8 mouse cellular contexts compared by ENCODE assay signal in genomic region chr12:102129508-102130030, GRCm38 (mm10). TPM values are rescaled to one million over a fixed set of nuclear protein-coding genes. Genes with fewer than 3 reads are reported as not detected.
DNase-seq lines count a peak whose midpoint lies in the region; ATAC-seq and TF ChIP-seq lines count a peak whose summit lies in the region.

No protein-coding gene starts in this region.

- under 1% methylated on average over 14 of the region's 14 CpGs for WGBS in limb, embryonic 14.5 days
- WGBS in stomach, embryonic 14.5 days: 1% methylated on average over 14 of the region's 14 CpGs

- peak overlapping the region; percentile 56 for H3K9ac ChIP-seq in limb, embryonic 14.5 days (ENCODE audit: low read depth, low read length, severe bottlenecking)
- no peak overlapping the region for H3K9ac ChIP-seq in stomach, embryonic 14.5 days (replicated peaks; ENCODE audit: low read depth, low read length)

- H3K4me3 ChIP-seq in megakaryocyte, embryonic 14.5 days (replicated peaks): peak overlapping the region; percentile 91
- peak overlapping the region; percentile 55 for H3K4me3 ChIP-seq in limb, embryonic 14.5 days (replicated peaks; ENCODE audit: low read length)
- H3K4me3 ChIP-seq in stomach, embryonic 14.5 days (ENCODE audit: low read depth, low read length): peak overlapping the region; percentile 41

- TF ChIP-seq POLR2A in limb, embryonic 14.5 days (IDR thresholded peaks at IDR 0.05; ENCODE audit: borderline replicate concordance, extremely low read depth, insufficient read depth, insufficient read length): no peak

- 0 out of 2 replicates have a peak, but pooled peaks cover 6% of the 10 kb centered on the region for H3K9me3 ChIP-seq in megakaryocyte, embryonic 14.5 days
- no peaks in the 10 kb centered on the region for H3K9me3 ChIP-seq in limb, embryonic 14.5 days (ENCODE audit: control insufficient read depth, low read length)
- no peaks in the 10 kb centered on the region for H3K9me3 ChIP-seq in stomach, embryonic 14.5 days (ENCODE audit: control insufficient read depth, low read depth, low read length)

- peaks cover 84% of the 10 kb centered on the region for H3K27me3 ChIP-seq in megakaryocyte, embryonic 14.5 days (replicated peaks)
- peaks cover 46% of the 10 kb centered on the region for H3K27me3 ChIP-seq in limb, embryonic 14.5 days (ENCODE audit: control insufficient read depth, insufficient read depth, low read length)
- peaks cover 31% of the 10 kb centered on the region for H3K27me3 ChIP-seq in stomach, embryonic 14.5 days (ENCODE audit: control insufficient read depth, insufficient read depth, low read length)

- H3K27ac ChIP-seq in limb, embryonic 14.5 days (replicated peaks; ENCODE audit: low read depth, low read length): no peak overlapping the region
- no peak overlapping the region for H3K27ac ChIP-seq in stomach, embryonic 14.5 days (ENCODE audit: low read length)

- no peaks in the 10 kb centered on the region for H3K36me3 ChIP-seq in megakaryocyte, embryonic 14.5 days (replicated peaks; ENCODE audit: low read length)
- H3K36me3 ChIP-seq in limb, embryonic 14.5 days (ENCODE audit: control insufficient read depth, insufficient read depth, low read length): no peaks in the 10 kb centered on the region
- H3K36me3 ChIP-seq in stomach, embryonic 14.5 days (ENCODE audit: control insufficient read depth, insufficient read depth, low read length): no peaks in the 10 kb centered on the region

- H3K4me2 ChIP-seq in limb, embryonic 14.5 days (replicated peaks; ENCODE audit: low read depth, low read length, severe bottlenecking): peak overlapping the region; percentile 98
- H3K4me2 ChIP-seq in stomach, embryonic 14.5 days (replicated peaks; ENCODE audit: low read depth, low read length): peak overlapping the region; percentile 95

- DNase-seq in cerebellum, postnatal 10 days: peak; percentile 22 to 27
- DNase-seq in cerebellum, adult 8-10 months: no peak
- no peak for DNase-seq in limb, embryonic 14.5 days (ENCODE audit: low spot score)
- DNase-seq in retina, embryonic 14.5 days (ENCODE audit: low spot score): no peak
- DNase-seq in cerebellum, adult 11 months: no peak

- peaks cover 30% of the 10 kb centered on the region for H3K4me1 ChIP-seq in megakaryocyte, embryonic 14.5 days
- peaks cover 7% of the 10 kb centered on the region; the same call in 1 of the 2 replicates for H3K4me1 ChIP-seq in limb, embryonic 14.5 days (ENCODE audit: control insufficient read depth, insufficient read depth, low read length)
- peaks cover 8% of the 10 kb centered on the region; the same call in 1 of the 2 replicates for H3K4me1 ChIP-seq in stomach, embryonic 14.5 days (ENCODE audit: control insufficient read depth, insufficient read depth, low read length)

- no peak for ATAC-seq in megakaryocyte, adult 5-6 weeks (ENCODE audit: poor library complexity, severe bottlenecking)
- ATAC-seq in limb, embryonic 14.5 days (ENCODE audit: low FRiP score, low read depth): no peak
- no peak for ATAC-seq in stomach, embryonic 14.5 days (ENCODE audit: insufficient number of reproducible peaks, insufficient read depth, low FRiP score, low read depth)

RNA-seq across cellular contexts. Expression of gene Slc24a4, which starts 1.0 kb away (rescaled TPM):
- polyA plus RNA-seq in megakaryocyte, embryonic 14.5 days (2012; ENCODE audit: insufficient read depth, low replicate concordance): 0.04 TPM in 1 of 2 replicates, not detected in the other
- not detected in 2 replicates for total RNA-seq in megakaryocyte, adult 5-6 weeks (2015)
- total RNA-seq in megakaryocyte, adult 5-6 weeks (2017): not detected in 2 replicates
- polyA plus RNA-seq in limb, embryonic 14.5 days (2012; rRNA removed): 1.7 and 2.3 TPM in 2 replicates
- polyA plus RNA-seq in limb, embryonic 14.5 days (2014; fragmentation: Nextera tagmentation; extraction: Ambion mirVana): 0.77 and 1.1 TPM in 2 replicates
- polyA plus RNA-seq in stomach, embryonic 14.5 days (2014; fragmentation: Nextera tagmentation; extraction: Ambion mirVana): 0.26 and 0.41 TPM in 2 replicates

Comparison
In these comparisons a context has a peak if more than half of its experiments do, and no peak if none do; other contexts are left out.
1. DNase-seq: peak in cerebellum, postnatal 10 days (2 of 2); none in cerebellum, adult 8-10 months (single experiment), limb, embryonic 14.5 days (single experiment), retina, embryonic 14.5 days (single experiment) and cerebellum, adult 11 months (single experiment).
2. H3K4me3 ChIP-seq: peak in every context shown above with its lines; median percentile 91 in megakaryocyte, embryonic 14.5 days; 55 in limb, embryonic 14.5 days; 41 in stomach, embryonic 14.5 days.